Mouse (Mus musculus): Measurements from ENCODE around the gene Car11. TPM values are rescaled to one million over a fixed set of nuclear protein-coding genes. Genes with fewer than 3 reads are reported as not detected.
"Not testable (repeated sequence)": the region's sequence is repeated elsewhere in the genome, so short reads cannot be mapped to it uniquely, and the experiment has no call there.

Car11 gene
- 2.2 and 4.9 TPM in 2 replicates for polyA plus RNA-seq (2016; fragmentation: Nextera tagmentation; extraction: Ambion mirVana)

DNA sequence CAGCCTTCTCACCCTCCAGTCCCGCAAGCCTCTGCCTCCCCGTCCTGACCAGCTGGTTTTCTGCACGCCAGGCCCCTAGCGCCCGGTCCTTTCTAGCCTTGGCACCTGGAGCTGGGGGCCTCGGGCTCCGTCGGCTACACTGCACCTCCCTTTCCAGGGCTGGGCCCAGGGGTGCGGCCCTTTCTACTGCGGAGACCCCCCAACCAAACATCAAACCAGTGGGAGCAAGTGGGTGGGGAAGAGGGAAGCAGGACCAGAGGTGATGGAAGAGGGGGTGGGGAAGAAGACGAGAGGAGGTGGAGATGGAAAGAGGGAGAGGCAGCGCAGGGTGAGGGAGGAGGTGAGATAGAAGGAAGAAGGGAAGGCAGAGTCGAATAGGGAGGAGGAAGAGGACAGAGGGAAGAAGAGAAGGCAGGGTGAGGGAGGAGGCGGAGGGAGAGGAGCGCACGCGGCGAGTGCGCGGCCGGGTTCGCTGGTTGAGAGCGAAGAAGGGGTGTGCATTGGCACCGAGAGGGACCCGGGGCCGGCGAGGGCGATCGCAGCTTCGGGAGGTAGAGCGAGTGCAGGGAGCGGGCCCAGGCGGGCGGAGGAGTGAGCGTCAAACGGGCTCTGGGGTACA lies at the start of gene Car11:
Gene Car11 (plus strand): TSS at position 321 of the 619 bp plus-strand sequence.
- peaks cover 51% of the 10 kb centered on the region for H3K4me1 ChIP-seq
- H3K27ac ChIP-seq: peak within 1 kb of the TSS; percentile 72
- no peak for DNase-seq (ENCODE audit: low spot score)

DNA sequence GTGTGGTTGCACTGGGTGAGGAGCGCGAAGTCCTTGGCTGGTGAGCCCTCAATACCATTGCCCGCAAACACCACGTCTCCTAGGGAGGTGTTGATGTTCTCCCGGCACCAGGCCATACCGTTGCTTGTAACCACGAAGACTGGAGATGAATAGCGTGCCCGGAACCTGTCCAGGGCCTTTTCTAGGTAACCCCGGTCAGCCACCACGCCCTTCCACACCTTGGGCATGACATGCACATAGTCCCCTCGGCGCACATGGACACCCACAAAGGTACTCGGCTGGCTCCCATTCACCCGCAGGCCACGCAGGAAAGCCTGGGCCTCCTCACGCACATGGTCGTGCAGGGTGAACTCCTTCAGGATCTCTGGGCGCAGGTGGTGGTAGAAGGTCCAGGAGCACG lies 49.2 kb upstream of the Car11 start:
- H3K27me3 ChIP-seq (ENCODE audit: low read depth, poor library complexity, severe bottlenecking); H3K4me3 ChIP-seq; H3K36me3 ChIP-seq; H3K9me3 ChIP-seq (replicated peaks); H3K4me1 ChIP-seq; DNase-seq (ENCODE audit: low spot score); H3K27ac ChIP-seq: not testable (repeated sequence)
- 95% methylated on average over 20 of the region's 20 CpGs for WGBS

More for the DNA sequence above, at the start of gene Car11:
- Histone ChIP-seq H3K36me3 (no peaks in the 10 kb centered on the region), H3K9me3 (replicated peaks) (no peaks in the 10 kb centered on the region), H3K4me3 (peak within 1 kb of the TSS; percentile 51), H3K27me3 (ENCODE audit: low read depth, poor library complexity, severe bottlenecking) (peaks cover 40% of the 10 kb centered on the region)
- 1% methylated on average over 36 of the region's 36 CpGs for WGBS

- Histone ChIP-seq H3K27ac (peak overlapping the region; percentile 20), H3K4me3 (peak overlapping the region; percentile 30)
Measured at GRCm38 (mm10) chr7:45654424-45655047, 45.1 kb upstream of the Car11 start.

GRCm38 (mm10) chr7:45660746-45661478 lies 38.7 kb upstream of the Car11 start:
- 86% methylated on average over 11 of the region's 11 CpGs for WGBS
- Histone ChIP-seq H3K27me3 (ENCODE audit: low read depth, poor library complexity, severe bottlenecking) (no peaks in the 10 kb centered on the region), H3K27ac (no peak overlapping the region), H3K4me3 (no peak overlapping the region), H3K36me3 (no peaks in the 10 kb centered on the region), H3K9me3 (replicated peaks) (no peaks in the 10 kb centered on the region), H3K4me1 (peaks cover 27% of the 10 kb centered on the region)
- DNase-seq (ENCODE audit: low spot score): no peak

More at GRCm38 (mm10) chr7:45654424-45655047, 45.1 kb upstream of the Car11 start:
- H3K4me1 ChIP-seq: peaks cover 18% of the 10 kb centered on the region
- no peaks in the 10 kb centered on the region for H3K27me3 ChIP-seq (ENCODE audit: low read depth, poor library complexity, severe bottlenecking)
- H3K9me3 ChIP-seq (replicated peaks): no peaks in the 10 kb centered on the region
- WGBS: 41% methylated on average over 17 of the region's 17 CpGs
- H3K36me3 ChIP-seq: no peaks in the 10 kb centered on the region
- DNase-seq (ENCODE audit: low spot score): no peak

DNA sequence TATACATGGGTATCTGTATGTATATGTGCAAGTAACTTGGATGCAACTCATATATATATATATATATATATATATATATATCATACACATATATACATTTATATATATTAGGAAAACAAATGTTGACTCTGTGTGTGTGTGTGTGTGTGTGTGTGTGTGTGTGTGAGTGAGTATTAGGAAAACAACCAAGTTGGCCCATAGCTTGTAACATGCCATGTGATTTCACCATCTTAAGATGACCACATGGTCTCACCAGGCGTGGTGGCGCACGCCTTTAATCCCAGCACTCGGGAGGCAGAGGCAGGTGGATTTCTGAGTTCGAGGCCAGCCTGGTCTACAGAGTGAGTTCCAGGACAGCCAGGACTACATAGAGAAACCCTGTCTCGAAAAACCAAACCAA lies 37.9 kb upstream of the Car11 start:
- H3K4me1 ChIP-seq: peaks cover 20% of the 10 kb centered on the region
- H3K9me3 ChIP-seq (replicated peaks); DNase-seq (ENCODE audit: low spot score); H3K4me3 ChIP-seq; H3K27me3 ChIP-seq (ENCODE audit: low read depth, poor library complexity, severe bottlenecking); H3K36me3 ChIP-seq; H3K27ac ChIP-seq: not testable (repeated sequence)
- 96% methylated on average over 6 of the region's 6 CpGs for WGBS

DNA sequence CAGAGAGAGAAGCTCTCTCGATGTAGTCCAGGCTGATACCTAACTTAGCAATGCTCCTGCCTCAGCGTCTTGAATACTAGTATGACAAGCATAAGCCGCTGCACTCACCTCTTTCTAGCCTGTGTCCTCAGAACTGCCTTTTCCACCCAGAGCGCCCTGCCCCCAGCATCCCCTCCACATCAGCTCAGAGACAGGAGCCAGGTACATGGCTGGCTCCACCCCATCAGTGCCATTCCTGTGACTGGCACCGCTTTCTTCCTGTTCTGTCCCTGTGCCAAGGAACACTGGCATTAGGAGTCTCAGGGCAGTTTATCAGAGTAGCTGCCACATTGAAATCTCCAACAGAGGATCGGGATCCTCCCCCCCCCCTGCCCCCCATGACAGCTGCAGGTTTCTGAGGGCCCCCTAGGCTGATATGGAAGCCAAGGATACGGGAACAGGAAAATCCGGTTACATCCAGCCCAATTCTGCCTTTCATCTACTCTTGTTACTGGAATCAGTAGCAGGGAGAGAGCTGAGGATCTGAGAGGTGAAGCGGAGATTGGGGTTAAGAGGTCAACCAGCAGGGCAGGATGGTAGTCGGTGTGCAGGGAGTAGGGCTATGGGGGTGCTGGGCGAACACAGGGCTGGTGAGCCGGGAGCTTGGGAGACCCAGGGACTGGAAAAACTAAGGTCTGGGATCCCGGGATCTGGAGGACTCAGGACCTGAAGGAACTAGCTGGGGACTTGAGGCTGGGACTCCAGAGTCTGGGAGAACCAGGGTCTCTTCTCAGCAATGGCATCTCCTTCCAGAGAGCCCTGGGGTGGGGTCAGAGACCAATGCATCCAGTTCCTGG lies 34.1 kb upstream of the Car11 start:
- Histone ChIP-seq H3K27ac (peak overlapping the region; percentile 27; the same call in 1 of the 2 replicates), H3K27me3 (ENCODE audit: low read depth, poor library complexity, severe bottlenecking) (no peaks in the 10 kb centered on the region), H3K9me3 (replicated peaks) (no peaks in the 10 kb centered on the region), H3K4me3 (no peak overlapping the region), H3K36me3 (no peaks in the 10 kb centered on the region), H3K4me1 (peaks cover 20% of the 10 kb centered on the region)
- WGBS: 45% methylated on average over 13 of the region's 13 CpGs
- no peak for DNase-seq (ENCODE audit: low spot score)

DNA sequence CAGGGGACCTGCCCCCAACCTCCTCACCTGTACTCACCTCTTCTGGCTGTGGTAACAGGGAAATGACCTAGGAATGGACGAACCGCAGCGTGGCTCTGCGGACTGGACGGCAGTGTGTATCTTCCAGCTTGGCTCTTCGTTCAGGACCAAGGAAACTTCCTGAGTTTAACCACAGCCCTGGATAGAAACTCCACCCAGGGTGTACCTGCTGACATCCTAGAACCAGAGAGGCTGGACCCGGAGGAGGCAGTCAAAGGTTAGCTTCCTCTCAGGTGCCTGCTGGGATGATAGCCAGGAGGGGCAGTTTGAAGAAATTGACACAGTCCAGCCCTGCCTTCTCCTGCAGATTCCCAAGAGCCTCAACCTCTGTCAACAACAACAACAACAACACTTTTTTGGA lies 33.5 kb upstream of the Car11 start, which contains the start of gene Fut2:
Gene Fut2 (minus strand): TSS at position 234 of the 400 bp plus-strand sequence.
- Histone ChIP-seq H3K27ac (peak within 1 kb of the TSS; percentile 27; the same call in 1 of the 2 replicates), H3K9me3 (replicated peaks) (no peaks in the 10 kb centered on the region), H3K4me1 (peaks cover 20% of the 10 kb centered on the region), H3K36me3 (no peaks in the 10 kb centered on the region), H3K4me3 (no peak within 1 kb of the TSS), H3K27me3 (ENCODE audit: low read depth, poor library complexity, severe bottlenecking) (no peaks in the 10 kb centered on the region)
- WGBS: 85% methylated on average over 7 of the region's 7 CpGs
- DNase-seq (ENCODE audit: low spot score): no peak

GRCm38 (mm10) chr7:45667761-45668160 lies 31.9 kb upstream of the Car11 start:
- 71% methylated on average over 14 of the region's 14 CpGs for WGBS

GRCm38 (mm10) chr7:45668921-45669320 lies 30.7 kb upstream of the Car11 start:
- DNase-seq (ENCODE audit: low spot score): no peak
- Histone ChIP-seq H3K27me3 (ENCODE audit: low read depth, poor library complexity, severe bottlenecking) (no peaks in the 10 kb centered on the region), H3K4me3 (no peak overlapping the region), H3K9me3 (replicated peaks) (no peaks in the 10 kb centered on the region), H3K27ac (no peak overlapping the region), H3K36me3 (no peaks in the 10 kb centered on the region), H3K4me1 (peaks cover 20% of the 10 kb centered on the region)
- WGBS: 96% methylated on average over 9 of the region's 9 CpGs

More at GRCm38 (mm10) chr7:45667761-45668160, 31.9 kb upstream of the Car11 start:
- Histone ChIP-seq H3K27me3 (ENCODE audit: low read depth, poor library complexity, severe bottlenecking) (no peaks in the 10 kb centered on the region), H3K9me3 (replicated peaks) (no peaks in the 10 kb centered on the region), H3K4me1 (peaks cover 20% of the 10 kb centered on the region), H3K36me3 (no peaks in the 10 kb centered on the region), H3K4me3 (no peak overlapping the region), H3K27ac (no peak overlapping the region)
- no peak for DNase-seq (ENCODE audit: low spot score)

DNA sequence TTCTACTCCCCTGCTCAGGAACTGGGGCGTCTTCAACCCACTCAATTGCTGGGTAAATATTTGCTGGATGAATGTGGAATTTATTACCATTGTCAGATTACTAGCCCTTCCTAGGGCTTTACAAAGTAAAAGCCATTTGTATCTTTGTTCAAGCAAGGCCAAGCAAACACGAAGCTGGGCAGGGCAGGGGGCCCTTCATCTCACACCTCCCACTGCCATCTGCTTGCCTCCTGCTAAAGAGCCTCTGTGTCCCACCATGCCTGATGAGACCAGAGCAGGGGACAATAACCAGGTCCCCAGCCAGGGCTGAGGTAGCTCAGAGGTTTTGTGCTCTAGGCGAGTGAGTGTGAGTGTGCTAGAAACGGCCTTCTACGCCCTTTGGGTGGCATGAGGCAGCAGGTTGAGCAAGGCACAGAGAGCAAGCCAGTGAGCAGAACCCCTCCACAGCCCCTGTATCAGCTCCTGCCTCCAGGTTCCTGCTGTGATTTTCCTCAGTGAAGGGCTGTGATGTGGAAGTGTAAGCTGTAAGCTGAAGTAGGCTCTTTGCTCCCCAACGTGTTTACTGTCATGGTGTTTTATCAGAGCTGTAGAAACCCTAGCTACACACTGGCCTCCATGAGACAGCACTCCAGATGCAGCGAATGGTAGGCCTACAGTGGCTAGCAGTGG lies 21.9 kb upstream of the Car11 start:
- Histone ChIP-seq H3K4me3 (no peak overlapping the region), H3K36me3 (no peaks in the 10 kb centered on the region), H3K27me3 (ENCODE audit: low read depth, poor library complexity, severe bottlenecking) (no peaks in the 10 kb centered on the region), H3K4me1 (peaks cover 8% of the 10 kb centered on the region), H3K27ac (no peak overlapping the region), H3K9me3 (replicated peaks) (no peaks in the 10 kb centered on the region)
- 75% methylated on average over 7 of the region's 7 CpGs for WGBS
- DNase-seq (ENCODE audit: low spot score): no peak

DNA sequence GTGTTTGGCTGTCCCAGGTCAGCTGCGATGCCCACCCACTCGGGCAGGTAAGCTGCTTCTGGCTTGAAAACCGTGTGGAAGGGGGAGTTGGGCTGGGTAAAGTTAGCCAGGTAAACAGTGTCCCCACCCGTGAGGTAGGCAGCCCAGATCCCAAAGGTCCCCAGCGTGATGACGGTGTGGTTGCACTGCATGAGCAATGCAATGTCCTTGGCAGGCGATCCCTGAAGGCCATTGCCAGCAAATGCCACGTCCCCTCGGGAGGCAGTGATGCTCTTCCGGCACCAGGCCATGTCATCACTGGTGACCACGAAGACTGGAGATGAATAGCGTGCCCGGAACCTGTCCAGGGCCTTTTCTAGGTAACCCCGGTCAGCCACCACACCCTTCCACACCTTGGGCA lies 21.1 kb upstream of the Car11 start:
- no peaks in the 10 kb centered on the region for H3K36me3 ChIP-seq
- H3K9me3 ChIP-seq (replicated peaks): no peaks in the 10 kb centered on the region
- no peak for DNase-seq (ENCODE audit: low spot score)
- no peak overlapping the region for H3K27ac ChIP-seq
- H3K27me3 ChIP-seq (ENCODE audit: low read depth, poor library complexity, severe bottlenecking): no peaks in the 10 kb centered on the region
- 96% methylated on average over 14 of the region's 14 CpGs for WGBS
- H3K4me3 ChIP-seq: no peak overlapping the region
- peaks cover 15% of the 10 kb centered on the region for H3K4me1 ChIP-seq

Data from limb, embryonic 10.5 days (tissue).